Mouse (Mus musculus): Measurements from ENCODE around the gene Lrrc61. TPM values are rescaled to one million over a fixed set of nuclear protein-coding genes. Genes with fewer than 3 reads are reported as not detected.
A peak's percentile ranks its signal among the peaks of the same experiment; 100 is the strongest.

Gene Lrrc61
- total RNA-seq, 2 experiments from 2014 or later, result 29.0 to 30.6 TPM

DNA sequence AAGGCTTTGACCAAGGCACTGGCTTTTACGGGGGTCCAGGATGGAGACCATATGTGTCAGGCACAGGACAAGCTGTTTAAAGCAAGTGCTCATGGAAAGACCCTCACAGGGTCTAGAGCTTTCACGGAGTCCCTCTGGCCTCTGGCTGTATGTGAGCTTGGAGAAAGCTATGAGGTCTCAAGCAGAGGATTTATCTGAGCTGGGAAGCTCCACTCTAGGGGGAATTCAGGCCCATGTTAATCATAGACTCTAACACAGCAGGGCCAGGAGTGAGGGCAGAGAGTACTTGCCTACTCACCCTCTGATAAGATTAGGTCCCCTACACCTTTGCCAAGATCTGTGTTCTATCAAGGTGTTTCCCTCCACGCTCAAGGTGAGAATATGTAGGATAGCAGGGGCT lies 12.0 kb upstream of the Lrrc61 start:
- intact Hi-C loops (cut with DNase I), result loop anchor here (10.0 kb wide), 1 partner anchor 102 kb away; the partner anchor contains the start of gene Gimap8
- DNase-seq (ENCODE audit: low spot score in 2 of 2), result no peak

DNA sequence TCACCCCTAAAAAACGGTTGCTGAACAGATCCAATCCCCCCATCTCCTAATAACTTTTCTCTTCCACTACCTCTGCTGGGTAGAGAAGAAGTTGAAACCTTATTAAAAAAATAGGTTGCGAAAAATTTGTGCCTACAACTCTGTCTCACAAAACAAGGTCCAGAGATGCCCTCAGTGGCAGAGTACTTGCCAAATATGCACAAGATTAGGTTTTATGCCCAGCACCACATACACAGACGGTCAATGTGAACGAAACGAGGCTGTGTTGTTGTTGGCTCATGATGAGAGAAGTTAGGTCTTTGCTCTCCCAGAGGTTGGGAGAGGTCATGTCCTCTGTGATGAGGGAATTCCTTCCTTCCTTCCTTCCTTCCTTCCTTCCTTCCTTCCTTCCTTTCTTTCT lies 9.3 kb upstream of the Lrrc61 start:
- intact Hi-C loops (cut with DNase I), result loop anchor here (10.0 kb wide), 1 partner anchor 100 kb away; the partner anchor contains the start of gene Gimap8
- DNase-seq (ENCODE audit: low spot score in 2 of 2), result no peak

DNA sequence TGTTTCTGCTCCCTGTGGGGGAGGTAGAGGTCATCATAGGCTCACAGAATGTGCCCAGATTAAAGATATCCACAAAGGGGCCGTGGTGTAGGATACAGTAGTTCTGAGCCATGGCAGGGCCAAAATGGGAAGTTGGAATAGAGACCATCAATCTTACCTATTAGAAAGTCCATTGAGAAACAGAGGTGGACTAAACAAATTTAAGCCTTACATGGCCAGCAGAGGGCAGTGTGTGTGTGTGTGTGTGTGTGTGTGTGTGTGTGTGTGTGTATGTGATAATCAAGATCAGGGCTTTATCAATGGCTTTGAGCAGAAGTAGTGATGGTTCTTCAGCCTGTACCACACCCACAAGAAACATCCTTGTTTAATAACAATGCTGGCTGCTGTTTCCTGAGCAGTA lies 8.3 kb upstream of the Lrrc61 start:
- DNase-seq (ENCODE audit: low spot score in 2 of 2), result peak in 1 of 2 experiments; percentile 43
- intact Hi-C loops (cut with DNase I), result loop anchor here (10.0 kb wide), 1 partner anchor 99 kb away; the partner anchor contains the start of gene Gimap8

DNA sequence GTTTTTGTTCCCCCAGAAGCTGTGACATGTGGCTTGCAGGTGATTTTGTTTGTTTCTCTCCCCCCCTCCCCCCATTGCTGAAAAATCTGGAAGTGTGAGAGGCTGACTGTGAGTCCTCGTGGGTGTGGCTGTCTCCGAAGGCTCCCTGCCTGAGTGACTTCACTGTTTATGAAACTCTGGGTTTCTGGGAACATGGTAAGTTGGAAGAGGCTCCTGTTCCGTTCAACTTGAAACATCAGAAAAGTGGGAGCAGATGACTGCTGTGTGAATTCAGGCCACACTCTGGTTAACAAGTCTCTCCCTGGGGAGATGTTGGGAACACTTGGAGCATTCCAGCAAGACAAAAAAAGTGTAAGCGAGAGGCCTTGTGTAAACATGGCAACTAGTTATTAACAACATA lies 7.7 kb upstream of the Lrrc61 start:
- intact Hi-C loops (cut with DNase I), result loop anchor here (10.0 kb wide), 1 partner anchor 98 kb away; the partner anchor contains the start of gene Gimap8
- DNase-seq (ENCODE audit: low spot score in 2 of 2), result no peak

DNA sequence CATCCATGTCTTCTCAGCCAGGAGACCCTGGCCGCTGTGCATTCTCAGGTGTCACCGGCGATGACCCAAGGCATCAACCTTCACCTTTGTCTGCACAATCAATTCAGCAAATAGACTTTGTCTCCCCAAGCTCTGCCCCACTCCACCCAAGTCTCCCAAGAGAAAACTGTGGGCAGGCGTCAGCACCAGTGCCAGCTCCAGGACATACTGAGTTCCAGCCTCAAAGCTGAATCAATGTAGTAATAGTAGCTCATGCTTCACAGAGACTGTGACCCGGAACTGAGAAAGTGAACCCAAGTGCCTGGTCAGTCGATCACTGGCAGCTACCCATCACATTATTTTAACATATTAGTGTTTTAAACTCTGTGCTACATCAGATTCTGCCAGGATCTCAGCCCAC lies 6.3 kb upstream of the Lrrc61 start:
- intact Hi-C loops (cut with DNase I), result loop anchor here (10.0 kb wide), 1 partner anchor 96 kb away; the partner anchor contains the start of gene Gimap8

DNA sequence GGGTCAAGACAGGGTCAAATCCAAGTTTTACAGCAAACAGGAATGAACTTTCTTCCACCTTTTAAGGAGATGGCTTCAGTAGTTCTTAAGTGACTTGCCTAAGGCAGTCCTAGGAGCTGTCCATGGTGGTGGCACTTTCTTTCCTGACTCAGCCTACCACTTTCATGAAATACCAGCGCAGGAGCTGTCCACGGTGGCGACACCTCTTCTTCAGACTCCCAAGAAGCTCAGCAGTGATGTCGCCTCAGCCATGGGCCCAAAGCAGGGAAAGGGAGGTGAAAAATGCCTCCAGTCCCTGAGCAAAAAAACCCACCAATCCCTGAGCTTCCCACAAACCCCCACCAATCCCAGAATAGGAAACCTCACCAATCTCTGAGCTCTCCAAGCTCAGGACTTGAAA lies 1.7 kb upstream of the Lrrc61 start:
- intact Hi-C loops (cut with DNase I), result no loop called here

More for the DNA sequence above, 6.3 kb upstream of the Lrrc61 start:
- DNase-seq (ENCODE audit: low spot score in 2 of 2), result no peak

DNA sequence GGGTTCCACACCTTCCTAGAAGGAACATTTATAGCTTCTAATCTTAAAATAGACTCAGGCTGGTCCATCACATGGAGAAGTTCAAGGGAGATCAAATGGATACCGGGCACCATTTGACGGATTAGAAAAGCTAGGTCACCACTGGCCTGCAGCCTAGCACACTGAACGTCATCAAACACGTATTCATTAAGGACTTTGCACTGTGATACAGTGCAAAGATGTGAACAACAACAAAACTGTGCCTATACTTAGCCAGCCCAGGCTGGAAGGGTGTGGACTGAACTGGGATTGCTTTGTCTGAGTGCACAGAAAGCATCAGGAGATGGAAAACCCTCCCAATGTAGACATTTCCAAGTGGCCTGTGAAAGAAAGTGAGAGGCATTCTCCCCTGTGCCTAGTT lies 777 bp upstream of the Lrrc61 start:
- intact Hi-C loops (cut with DNase I), result no loop called here
- no peak for DNase-seq (ENCODE audit: low spot score in 2 of 2)

More for the DNA sequence above, 1.7 kb upstream of the Lrrc61 start:
- no peak for DNase-seq (ENCODE audit: low spot score in 2 of 2)

DNA sequence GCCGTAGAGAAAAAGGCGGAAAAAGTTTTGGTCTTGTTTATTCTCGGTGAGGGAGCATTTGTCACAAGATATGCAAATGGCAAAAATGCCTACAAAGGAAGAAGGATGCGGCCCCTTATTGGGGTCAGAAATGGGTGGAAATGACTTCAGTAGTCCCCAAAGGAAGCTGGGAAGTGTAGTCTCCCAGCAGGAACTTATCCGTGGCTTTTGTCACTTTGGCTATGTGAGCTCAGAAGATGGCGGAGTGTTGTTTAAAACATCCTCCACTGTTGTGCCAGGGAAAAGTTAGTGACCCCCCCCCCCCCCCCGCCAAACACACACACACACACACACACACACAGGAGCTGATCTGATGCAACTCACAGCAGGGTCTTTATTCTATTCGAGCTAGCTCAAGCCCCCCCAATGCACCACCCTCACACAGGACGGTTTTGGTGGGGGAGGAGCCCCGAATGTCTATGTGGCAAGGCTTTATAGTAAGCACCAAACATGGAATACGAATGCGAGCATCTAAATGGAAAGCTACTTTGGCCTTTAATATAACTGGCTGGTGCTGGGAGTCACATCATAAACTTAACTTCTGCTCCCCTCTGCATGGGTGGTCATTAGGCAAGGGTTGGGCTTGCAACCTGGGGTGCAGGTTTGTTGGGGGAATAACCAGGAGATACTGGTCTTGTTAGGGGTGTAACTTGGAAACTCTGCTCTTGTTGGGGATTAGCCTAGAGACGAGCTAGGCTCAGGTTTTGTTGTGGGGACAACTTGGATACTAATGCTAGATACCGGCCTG lies 701 bp downstream of the Lrrc61 start:
- intact Hi-C loops (cut with DNase I), result no loop called here
- DNase-seq (ENCODE audit: low spot score in 2 of 2), result peak; percentile 72 to 81

DNA sequence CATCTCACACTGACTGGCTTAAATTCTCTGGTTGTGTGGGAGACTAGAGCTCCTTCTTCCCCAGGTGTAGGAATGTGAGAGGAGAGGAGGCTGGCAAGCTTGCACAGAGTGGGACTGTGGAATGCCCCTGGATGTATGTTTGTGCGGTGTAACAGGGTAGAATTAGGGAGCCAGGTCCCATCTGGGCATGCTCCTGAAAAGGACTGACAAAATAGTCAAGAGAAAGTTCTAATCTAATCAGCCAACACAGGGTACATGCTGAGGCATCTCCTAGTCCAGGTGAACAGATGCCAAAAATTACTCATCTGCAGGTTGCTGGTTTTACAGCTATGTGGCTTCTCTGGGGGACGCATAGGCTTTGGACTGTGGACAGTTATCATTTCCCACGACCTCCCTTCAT lies 1.4 kb downstream of the Lrrc61 start:
- intact Hi-C loops (cut with DNase I), result no loop called here
- DNase-seq (ENCODE audit: low spot score in 2 of 2), result no peak

DNA sequence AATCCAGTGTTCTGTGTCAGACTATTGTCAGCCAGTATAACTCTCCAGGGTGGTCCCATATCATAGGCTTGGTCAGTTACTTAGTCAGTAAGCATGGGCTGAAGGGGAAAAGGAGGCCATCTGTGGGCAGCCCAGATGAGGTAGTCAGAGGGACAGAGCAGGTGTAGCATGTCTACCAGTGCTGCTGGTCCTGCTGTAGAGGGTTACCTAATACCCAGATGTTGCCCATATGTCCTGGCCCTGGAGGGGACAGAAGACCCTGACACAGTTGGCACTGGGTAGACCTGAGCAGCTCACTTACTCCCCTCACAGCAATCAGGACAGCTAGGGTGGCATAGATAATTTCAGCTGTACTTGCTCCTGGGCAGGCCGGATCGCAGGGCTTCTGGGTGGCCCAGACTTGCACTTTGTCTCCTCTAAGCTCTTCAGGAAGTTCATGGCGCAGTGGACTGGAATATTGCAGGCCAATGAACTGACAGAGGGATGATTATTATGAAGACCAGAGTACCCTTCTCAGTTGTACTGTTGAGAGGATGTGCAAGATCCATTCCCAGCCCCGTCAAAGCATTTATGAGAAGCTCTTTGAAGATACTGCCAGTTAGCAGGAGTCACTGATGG lies 11.2 kb downstream of the Lrrc61 start:
- DNase-seq (ENCODE audit: low spot score in 2 of 2), result no peak
- intact Hi-C loops (cut with DNase I), result no loop called here

DNA sequence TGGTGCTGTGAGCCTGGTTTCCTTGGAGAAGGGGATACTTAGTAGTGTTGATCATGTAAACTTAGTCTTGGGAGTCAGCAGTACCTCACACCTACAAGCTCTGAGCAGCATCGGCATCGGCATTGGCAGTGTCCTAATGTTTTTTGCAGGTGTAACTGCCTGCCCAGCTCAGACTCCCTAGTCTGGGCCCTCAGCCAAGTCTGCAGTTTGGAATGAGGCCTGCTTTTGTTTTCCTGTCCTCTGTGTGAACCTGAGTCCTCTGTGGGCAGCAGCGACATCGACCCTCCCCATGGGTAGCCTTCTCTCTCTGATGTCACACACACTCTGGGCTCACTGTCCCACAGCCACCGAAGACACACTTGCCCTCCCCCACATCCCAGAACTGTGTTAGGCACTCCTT lies 11.7 kb downstream of the Lrrc61 start:
- no peak for DNase-seq (ENCODE audit: low spot score in 2 of 2)
- intact Hi-C loops (cut with DNase I), result no loop called here

DNA sequence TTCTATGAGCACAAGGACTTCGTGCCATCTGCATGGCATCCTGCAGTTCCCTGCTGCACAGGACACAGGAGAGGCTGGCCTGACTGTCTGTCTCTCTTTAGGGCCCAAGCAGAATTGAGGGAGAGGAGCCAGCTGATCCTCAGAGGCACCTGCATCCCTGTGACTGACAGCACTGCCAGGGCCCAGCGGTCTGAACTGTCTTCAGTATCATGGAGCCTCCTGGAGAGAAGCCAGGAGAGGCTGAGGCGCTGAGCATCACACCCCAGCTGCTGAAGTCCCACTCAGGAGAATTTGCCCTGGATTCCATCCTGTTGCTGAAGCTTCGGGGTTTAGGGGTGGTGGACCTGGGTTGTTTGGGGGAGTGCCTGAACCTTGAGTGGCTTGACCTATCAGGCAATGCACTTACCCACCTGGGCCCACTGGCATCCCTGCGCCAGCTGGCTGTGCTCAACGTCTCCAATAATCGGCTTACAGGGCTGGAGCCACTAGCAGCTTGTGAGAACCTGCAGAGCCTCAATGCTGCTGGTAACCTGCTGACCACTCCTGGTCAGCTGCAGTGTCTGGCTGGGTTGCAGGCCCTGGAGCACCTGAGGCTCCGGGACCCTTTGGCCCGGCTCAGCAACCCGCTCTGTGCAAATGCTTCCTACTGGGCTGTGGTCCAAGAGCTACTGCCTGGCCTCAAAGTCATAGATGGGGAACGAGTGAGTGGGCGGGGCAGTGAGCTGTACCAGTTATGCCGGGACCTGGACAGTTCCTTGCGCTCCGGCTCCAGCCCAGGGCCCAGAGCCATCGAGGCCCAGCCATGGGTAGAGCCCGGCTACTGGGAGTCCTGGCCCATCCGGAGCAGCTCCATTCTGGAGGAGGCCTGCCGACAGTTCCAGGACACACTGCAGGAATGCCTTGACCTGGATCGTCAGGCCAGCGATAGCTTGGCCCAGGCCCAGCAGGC lies 13.7 kb downstream of the Lrrc61 start:
- intact Hi-C loops (cut with DNase I), result no loop called here
- DNase-seq (ENCODE audit: low spot score in 2 of 2), result no peak

DNA sequence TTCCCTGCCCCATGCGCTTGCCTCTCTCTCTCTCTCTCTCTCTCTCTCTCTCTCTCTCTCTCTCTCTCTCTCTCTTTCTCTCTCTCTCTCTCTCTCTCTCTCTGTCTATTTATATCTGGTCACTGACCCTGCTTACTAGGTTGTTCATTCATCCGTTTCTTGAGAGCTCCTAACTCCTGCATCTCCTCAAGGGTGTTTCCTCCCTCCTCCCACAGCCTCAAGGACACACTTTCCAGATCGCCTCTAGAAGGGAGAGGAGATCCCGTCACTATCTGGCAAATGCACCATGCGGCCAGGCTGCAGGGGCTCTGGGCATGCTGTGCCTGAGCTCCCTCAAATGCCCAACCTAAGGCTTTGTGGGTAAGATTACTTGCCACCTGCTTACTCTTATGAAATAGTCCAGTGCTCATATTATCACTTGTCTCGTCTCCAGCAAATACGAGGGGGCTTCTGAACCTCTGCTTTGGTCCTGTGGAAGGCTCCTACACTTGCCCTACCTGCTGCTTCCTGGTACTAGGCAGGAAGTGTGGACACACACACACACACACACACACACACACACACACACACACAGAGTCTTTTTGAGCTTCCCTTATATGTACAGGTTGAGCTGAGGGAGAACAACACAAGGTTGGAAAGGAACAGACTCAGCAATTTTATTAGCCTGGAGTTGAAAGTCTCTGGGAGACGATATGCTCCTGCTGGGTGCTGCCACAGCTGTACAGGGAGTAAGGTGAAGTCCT lies 14.6 kb downstream of the Lrrc61 start:
- intact Hi-C loops (cut with DNase I), result no loop called here
- DNase-seq (ENCODE audit: low spot score in 2 of 2), result no peak

DNA sequence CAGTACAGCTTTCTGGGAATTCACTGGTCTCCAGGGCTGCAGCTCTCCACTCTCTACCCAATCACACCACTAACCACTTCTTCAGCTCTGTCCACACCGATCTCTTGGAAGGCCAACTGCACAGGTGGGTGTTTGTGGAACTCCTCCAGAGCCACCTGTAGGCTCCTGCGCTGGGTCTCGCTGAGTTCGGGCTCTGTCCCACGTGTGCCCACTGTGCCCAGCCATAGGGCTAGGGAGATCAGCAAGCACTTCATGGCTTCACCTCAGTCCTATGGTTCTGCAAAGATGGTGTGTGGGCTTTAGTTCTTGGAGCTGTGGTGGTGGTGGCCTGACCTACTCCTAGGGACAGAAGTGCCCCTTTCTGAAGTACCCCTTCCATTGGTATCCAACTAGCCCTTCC lies 17.4 kb downstream of the Lrrc61 start:
- intact Hi-C loops (cut with DNase I), result no loop called here
- no peak for DNase-seq (ENCODE audit: low spot score in 2 of 2)

DNA sequence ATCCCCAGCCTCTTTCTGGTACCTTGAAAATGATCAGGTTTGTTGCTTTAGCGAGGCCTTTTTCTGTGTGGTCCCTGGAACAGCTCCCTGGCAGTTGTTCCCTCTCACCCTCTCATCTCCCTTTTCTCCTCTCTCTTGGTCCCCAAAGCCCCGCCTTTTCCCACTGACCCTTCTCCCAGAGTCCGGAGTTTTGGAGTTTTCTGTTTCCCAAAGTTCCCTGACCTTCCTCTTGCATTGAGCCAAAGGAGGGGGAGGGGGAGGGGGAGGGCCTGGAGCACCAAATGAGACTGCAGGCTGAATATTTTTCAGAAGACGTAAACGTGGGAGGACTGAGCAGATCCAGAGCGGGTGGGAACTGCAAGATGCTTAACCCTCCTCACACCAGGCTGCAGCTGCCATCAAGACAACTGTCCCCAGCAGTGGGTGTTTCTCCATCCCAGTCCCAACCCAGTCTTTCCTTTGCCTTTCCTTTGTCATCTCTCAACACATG lies 18.0 kb downstream of the Lrrc61 start, which contains the start of gene Rarres2:
TSS of gene Rarres2 (minus strand) at position 218 of the 490 bp plus-strand sequence.
- intact Hi-C loops (cut with DNase I), result no loop called here
- no peak for DNase-seq (ENCODE audit: low spot score in 2 of 2)

DNA sequence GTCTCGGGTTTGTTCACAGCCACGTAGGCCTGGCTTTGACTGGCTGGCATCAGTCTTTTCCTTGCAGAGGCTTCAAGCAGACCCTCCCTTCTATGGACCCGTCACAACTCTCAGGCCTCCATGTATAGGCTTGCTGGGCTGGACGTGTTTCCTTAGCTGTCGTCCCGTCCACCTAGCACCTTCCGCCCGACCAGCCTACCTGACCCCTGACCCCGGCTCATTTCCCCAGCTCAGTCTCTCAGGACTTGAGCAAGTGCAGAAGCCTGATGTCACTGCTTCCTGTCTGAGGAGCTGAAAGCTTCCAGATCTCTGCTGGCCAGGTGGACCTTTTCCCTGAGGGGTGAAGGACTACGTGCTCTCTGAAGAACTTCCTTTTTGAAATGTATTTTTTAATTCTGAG lies 18.7 kb downstream of the Lrrc61 start:
- no peak for DNase-seq (ENCODE audit: low spot score in 2 of 2)
- intact Hi-C loops (cut with DNase I), result no loop called here

DNA sequence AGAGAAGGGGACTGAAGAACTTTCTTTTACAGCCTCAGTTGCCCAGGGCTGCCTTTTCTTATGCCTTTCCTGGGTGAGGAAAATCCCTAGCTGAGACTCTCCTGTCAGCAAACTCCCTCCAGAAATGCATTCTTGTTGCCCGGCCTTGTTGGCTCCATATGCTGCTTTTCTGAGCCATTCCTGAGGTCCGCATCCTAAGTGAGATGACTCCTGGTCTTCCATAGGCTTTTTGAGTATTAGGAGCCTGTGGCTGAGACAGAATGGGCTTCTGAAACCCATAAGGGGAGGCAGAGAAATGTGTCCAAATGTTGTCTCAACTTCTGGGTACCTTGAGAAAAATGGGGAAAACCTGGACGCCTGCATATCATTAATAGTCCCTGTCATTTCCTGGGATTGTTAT lies 19.4 kb downstream of the Lrrc61 start:
- no peak for DNase-seq (ENCODE audit: low spot score in 2 of 2)
- intact Hi-C loops (cut with DNase I), result no loop called here

DNA sequence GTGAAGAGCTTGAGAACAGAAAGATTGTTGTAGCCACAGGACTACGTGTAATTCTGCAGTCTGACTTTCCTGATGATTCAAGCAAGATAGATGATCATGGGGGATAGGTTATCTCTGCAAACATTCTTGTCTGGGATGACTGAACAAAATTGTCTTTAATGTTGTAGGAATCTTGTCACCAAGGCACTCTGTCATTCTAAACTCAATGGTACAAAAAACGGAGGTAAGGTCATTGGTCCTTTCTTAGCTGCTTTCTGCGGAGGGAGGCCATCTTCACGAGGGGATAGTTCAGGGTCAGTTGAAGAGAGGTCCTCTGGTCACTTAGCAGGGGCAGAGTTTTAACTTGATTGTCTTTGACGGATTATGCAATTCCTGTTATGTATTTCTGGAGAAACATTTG lies 24.1 kb downstream of the Lrrc61 start:
- no peak for DNase-seq (ENCODE audit: low spot score in 2 of 2)
- intact Hi-C loops (cut with DNase I), result no loop called here

DNA sequence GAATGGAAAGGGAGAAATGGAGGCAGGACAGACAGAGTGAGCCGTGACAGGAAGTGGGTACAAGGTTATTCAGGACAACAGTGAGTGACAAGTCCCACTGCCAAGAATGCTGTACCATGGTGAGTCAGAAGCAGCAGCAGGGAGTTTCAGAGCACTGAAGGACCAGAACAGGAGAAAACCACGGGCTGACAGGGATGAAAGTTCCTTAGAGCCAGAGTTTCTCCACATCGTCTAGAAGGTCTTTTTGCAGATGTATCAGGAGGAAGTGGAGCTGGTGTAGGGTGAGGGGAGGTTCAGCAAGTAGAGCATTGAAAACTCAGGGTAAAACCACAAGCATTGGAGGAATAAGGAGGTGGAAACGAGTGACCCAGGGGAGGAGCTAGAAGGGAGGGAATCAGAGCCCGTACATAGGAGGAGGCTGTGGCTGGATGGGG lies 24.6 kb downstream of the Lrrc61 start:
- intact Hi-C loops (cut with DNase I), result no loop called here
- no peak for DNase-seq (ENCODE audit: low spot score in 2 of 2)
